Mouse (Mus musculus) adrenal gland, adult 18-20 months (tissue): Measurements from ENCODE around the gene Mrgpre. TPM values are rescaled to one million over a fixed set of nuclear protein-coding genes. Genes with fewer than 3 reads are reported as not detected.

Source experiments
- DNase-seq, 2 experiments: peaks; one replicate each; pipeline ENCODE4 v3.0.0; 2021 to 2022; ENCODE audit warnings: low spot score in 2 of 2
- long read RNA-seq, 2 experiments: library from polyadenylated mRNA; stranded (forward); transcript quantifications; one replicate each; pipeline ENCODE4 v2.0.0; 2021
- total RNA-seq, 2 experiments: library from RNA; stranded (reverse); gene quantifications; 1 replicate in 1 of 2; 2 replicates in 1 of 2; pipeline ENCODE4 v1.2.3; 2021

Mrgpre gene
- 1 to 10 TPM; 2.3 to 2.9 TPM for total RNA-seq
- long read RNA-seq, experiment 1, partial matches to known transcripts = 0 of 4 reads
- long read RNA-seq, experiment 1, other reads (novel, unspliced or antisense) = 0 of 4 reads
- long read RNA-seq, experiment 2, partial matches to known transcripts = 0 of 2 reads
- long read RNA-seq, experiment 2, other reads (novel, unspliced or antisense) = 1 of 2 reads

DNA sequence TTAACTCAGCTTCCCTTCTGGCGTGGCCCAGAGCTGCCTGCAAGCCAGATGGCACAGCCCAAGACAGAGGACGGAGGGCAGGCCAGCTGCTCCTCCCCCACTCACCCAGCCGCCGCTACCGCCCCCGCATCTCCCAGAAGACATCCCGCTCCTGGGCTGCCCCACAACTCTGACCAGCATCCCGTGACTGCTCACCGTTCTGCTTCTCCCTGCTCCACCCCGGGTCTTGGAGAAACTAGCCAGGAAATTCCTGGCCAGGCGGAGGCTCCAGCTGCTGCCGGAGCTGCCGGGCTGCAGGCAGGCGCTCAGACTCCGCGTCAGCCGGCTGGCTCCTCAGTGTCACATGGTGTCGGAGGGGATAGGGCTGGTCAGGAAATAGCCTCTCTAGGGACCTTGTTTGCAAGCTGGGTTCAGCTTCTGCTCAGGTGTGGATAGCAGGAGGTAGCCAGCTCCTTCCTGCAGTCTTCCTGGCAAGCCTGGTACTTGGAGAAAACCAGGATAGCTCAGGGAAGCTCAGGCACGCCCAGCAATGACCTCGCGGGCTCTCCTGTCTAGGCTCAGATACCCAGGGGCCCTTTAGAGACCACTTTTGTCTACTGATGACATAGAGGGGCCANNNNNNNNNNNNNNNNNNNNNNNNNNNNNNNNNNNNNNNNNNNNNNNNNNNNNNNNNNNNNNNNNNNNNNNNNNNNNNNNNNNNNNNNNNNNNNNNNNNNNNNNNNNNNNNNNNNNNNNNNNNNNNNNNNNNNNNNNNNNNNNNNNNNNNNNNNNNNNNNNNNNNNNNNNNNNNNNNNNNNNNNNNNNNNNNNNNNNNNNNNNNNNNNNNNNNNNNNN is at the start of gene Mrgpre:
Gene Mrgpre, minus strand, starts transcription at position 505 of the 834 bp plus-strand sequence.
- peak; percentile 53 to 67 for DNase-seq

DNA sequence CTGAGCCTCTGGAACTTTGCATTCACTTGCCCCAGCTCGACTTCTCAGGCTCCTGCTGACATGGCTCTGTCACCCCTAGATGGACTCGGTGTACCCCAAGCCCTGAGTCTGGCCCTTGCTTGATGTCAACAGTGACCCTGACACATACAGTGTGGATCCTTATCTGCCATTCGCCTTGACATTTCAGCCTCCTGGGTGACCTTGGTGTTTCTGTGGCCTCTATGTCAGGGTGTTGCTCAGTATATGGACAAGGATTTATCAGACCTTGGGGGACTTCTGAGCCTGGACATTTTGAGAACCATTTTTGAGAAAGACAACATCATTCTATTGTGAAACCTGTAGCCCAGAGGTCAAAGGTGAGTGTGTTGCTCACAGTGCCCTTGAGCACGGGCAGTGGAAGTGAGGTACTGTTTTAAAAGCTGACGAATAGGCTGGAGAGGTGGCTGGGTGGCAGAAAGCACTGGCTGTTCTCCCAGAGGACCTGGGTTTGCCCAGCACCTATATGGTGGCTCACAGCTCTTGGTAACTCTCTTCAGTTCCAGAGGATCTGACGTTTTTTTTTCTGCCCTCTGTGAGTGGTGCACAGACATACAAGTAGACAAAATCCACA is 49.4 kb upstream of the Mrgpre start:
- peak in 1 of 2 experiments; percentile 55 for DNase-seq

DNA sequence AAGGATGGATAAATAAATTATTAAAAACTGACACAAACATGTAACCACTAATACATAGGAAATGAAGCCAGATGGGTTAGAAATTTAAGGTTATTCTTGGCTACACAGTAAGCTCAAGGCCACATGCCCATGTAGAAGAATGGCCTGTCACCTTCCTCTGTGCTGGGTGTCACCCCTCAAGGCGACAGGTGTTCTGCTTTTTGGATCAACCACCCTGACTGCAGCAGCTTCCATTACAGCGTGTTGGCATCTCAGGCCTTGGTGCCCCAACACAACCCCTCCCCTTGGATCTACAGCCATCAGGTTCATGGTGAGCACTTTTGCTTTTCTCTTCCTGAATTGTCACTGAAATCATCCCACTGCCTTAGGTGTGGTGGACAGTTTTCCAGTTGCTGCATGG is 48.3 kb upstream of the Mrgpre start:
- no peak for DNase-seq

DNA sequence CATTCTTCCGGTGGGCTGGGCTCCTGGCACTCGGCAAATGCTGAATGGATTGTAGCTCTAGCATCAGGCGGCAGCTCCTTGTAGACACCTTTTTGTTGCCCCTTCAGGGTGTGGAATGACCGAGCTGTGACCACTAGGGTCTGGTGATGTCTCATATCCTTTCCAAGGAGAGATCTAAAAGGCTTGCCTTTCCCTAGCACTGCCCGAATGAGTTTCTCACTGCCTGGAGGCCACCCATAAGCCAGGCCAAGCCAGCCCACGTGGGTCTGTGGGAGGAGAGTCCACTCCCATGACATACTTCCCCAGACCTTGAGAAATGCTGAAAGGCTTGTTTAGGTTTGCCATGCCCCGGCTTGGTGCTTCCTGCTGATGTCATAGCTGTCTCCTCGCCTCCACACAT is 47.9 kb upstream of the Mrgpre start:
- peak; percentile 63 to 77 for DNase-seq

DNA sequence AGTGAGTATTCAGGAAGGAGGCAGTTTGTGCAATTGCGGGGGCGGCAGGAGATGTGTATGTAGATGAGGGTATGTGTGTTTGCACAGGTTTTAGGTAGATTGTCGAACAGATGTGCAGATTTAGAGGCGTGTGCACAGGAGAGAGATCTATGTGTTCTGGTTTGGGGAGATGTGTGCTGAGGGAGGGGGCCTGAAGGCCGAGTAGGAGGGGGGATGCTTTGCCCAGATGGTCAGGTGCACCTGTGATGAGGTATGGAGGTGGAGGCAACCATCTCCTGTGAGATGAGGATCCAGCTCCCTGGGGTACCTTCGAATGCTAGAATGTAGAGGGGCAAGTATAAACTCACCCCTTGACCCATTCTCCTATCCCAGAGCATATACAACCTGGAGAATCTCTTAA is 46.1 kb upstream of the Mrgpre start:
- no peak for DNase-seq

DNA sequence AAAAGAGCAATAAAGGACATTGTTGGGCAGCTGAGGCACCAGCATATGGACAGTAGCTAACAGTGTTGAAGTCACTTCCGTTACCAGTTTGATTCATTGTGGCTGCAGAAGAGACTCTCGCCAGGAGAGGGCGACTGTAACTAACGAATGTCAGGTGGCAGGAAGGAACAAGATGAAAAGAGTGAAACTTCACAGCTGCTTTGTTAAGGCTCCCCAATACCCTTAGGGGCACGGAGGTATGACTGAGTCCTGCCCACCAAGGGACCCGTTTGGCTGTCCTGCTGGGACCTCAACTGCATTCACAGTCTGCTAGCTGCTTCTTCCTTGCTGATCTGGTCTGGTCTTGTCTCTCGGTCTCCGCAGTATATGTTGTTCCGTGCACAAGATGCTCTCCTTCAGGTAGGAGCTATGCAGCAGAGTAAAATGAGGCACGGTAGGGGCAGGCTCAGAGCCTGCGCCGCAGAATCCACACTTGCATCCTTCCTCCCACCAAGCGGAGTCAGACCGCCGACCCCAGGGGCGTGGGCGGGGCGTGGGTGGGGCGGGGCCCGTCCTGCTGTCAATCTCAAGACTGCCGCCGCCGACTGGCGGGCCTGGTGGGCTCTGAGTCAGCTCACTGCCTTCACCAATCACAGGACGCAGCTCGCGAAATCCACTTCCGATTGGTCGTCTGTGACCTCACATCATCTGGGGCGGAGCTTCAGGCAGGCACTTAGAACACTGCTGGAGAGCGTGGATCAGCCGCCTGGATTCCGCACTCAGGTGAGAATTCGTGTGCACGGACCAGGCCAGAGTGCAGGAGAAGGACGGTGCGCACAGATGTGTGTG is 45.4 kb upstream of the Mrgpre start:
- peak; percentile 87 to 88 for DNase-seq

DNA sequence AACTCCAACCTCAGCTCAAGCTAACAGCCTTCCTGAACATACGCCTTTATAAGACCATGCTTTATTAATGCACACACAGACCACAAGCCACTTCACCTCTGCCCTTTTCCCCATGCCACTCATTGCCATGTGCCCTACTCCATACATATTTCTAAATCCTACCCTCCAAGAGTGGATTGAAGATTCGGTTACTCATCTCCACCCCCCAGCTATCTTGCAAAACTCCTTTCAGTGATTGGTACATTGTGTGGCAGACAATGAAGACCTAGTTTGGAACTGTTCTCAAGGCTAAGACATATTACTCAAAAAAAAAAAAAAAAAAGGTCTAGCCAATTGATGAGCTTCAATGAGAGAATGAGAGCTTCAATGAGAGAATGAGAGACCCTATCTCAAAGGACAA is 42.7 kb upstream of the Mrgpre start:
- no peak for DNase-seq

DNA sequence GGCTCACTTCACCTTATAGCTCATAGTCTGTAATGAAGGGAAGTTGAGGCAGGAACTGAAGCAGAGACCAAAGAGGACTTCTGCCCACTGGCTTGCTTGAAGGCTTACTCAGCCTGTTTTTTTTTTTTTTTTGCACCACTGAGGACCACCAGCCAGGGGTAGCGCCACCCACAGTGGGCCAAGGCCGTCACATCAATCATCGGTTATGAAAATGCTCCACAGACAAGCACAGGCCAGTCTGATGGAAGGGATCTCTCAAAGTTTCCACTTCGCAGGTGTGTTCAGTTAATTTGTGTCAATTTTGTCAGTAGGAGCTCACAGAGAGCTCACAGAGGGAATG is 38.9 kb upstream of the Mrgpre start:
- no peak for DNase-seq

DNA sequence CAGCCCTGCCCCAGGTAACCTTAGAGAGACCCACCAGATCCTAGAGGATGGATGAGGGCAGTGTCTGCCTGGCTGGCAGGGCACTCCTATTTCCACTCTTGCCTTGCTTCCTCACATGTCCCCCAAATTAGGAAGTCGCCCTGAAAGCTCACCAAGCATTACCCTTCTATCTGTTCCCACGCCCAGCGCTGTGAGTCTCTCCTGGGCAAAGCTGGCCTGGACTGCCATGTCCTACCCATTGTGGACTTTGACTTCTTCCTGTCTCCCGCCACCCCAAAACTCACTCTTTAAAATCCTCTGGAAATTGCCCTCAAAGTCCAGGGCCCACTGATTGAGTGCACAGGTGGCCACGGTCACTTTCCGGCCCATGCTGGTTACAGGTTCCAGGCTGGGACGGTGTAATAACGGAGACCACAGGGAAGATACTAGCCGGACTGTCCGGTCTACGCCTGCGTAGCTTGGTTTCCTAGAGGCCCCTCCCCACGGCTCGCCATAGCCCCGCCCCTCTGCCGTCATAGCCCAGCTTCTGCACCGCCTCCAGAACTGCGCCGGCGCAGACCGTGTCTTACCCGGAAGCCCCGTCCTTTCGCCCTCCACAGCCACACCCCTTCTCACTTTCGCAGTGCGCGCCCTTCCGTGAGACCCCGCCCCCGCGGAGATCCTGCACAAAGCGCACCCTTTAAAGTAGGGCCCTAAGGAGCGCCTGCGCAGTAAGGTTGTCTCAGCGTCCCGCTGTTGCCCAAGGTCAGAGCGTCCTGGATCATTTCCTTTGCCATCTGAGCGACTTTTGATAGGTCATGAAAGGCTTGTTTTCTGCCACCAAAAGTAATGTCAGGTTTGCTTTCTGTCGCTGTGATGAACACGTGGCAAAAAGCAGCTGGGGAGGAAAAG is 38.3 kb upstream of the Mrgpre start, which contains the start of the genes Nadsyn1 and Dhcr7:
Gene Nadsyn1, minus strand, starts transcription at position 475 of the 891 bp plus-strand sequence.
Gene Dhcr7, plus strand, starts transcription at position 771 of the 891 bp plus-strand sequence.
- peak; percentile 98 for DNase-seq

DNA sequence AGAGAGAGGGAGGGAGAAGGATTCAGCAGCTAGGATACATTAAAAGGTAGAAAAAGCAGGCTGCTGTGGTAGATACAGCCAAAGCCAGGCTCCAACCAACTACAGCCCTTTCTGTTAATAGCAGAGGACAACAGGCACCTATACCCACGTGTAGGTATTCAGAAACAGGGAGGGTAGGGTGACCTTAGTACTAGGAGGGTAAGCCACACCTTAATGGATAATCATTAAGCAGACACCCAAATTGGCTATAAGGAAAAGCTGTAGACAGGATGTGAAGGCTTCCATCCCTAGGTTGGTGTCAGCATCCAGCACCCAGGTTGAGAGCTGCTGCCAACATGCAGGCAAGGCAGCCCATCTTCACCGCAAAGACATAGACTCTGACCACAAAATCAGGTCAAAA is 36.9 kb upstream of the Mrgpre start:
- no peak for DNase-seq

DNA sequence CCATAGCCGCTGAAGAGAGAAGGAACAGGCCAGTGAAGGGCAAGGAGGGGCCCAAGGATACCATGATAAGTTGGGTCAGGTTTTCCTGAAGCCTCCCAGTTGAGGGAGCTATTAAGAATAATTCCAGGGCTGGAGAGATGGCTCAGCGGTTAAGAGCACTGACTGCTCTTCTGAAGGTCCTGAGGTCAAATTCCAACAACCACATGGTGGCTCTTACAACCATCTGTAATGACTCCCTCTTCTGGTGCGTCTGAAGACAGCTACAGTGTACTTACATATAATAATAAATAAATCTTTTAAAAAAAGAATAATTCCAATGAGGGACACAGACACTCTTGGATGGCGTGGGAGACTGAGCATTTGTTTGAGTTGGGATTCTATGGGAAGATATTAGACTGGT is 34.9 kb upstream of the Mrgpre start:
- DNase-seq = no peak

DNA sequence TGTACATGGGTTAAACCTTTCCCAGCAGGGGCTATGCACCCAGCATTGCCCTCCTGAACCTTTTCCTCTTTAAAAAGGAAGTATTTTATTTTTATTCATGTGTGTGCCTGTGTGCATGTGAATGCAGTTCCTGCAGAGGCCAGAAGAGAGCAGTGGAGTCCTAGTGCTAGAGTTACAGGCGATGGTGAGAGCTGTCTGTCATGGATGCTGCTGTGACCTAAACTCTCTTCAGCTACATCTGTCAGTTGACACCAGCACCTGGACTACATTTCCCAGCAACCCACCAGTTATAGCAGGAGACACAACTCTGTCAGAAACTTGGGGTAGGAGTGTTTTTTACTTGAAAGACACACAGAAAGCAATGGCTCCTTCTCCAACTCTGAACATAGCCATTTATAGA is 24.6 kb upstream of the Mrgpre start:
- no peak for DNase-seq

DNA sequence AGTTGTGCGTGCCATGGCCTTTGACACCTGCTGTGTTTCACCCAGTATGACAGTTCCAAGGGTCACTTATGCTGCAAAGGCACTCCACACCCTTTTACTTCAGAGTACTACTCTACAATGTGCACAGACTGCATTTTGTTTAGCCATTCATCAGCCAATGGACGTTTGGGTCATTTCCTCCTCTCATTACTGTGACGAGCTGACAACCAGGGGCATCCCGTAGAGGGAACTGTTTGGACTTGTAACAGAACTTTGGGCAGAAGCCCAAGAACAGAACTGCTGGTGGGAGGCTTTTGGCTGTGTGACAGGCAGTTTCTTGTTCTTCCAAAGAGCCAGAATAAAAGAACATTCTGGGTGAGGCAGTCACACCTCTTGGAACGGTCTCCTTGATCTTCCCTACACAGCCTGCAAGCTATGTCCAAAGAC is 20.9 kb upstream of the Mrgpre start:
- DNase-seq = no peak

DNA sequence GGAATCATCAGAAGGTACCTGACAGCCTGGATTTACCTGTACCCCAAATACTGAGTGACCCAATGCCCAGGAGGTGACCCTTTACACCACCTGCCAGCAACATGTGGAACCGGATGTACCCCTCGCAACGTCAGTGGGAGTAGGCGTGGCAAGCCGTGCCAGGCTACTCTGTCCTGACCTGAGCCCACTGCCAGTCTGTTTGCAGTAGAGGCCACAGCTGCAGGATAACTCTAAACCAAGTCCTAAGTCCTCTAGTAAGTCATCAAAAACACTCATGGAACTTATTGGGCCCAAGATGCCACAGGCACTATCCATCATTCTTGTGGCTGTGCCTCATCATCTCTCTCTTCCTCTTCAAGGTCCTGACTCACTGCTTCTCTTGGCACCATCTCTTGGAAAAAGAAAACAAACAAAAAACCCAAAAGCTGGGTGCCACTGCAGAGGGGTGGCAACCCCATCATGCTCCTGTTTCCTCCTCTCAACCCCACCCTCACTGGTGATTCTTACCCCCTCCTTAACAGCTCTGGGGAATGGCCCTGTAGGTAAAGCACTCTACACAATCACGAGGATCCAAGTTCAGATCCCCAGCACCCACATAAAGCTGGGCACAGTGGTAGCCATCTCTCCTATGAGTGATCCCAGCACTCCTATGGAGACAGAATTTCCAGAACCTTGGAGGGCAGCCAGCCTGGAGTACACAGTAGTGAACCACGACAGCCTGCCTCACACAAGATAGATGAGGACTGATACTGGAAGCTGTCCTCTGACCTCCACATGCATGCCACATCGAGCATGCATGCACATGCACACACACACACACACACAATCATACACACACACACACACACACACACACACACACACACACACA is 17.1 kb upstream of the Mrgpre start:
- no peak for DNase-seq

DNA sequence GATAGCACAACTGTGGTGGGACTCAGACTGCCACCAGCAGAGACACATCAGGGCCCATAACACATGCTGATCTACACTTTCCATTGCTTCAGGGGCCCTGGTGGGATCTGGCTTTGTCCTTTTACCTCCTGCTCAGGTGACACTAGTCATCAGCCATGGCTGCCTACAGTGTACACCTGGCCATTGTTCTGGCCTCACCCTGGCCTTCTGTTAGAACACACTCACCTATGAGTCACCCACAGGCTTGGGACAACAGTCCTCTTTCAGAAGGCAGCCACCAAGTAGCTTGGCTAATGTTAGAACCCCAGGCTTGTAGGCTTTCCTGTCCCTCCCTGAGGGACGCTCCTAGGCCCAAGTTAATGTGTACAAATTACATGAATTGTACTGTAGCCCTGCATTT is 16.5 kb upstream of the Mrgpre start:
- DNase-seq = no peak

DNA sequence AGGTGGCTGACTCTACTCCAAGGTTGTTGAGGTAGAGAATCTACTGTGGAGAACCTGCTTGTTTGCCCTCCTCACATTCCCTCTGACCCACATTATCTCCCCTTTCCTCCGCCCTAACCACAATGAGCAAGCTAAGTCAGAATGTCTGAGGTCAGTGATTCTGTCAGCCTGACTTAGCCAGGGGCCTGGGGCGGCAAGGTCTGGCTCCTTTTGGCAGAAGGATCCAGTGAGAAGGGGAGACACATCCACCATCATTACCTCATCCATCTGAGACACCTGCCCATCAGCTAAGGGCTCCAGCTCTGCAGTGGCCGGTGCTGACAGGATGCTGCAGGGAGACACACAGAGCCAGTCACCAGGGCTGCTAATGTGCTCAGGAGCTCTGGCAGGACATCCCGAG is 14.5 kb upstream of the Mrgpre start:
- DNase-seq = no peak

DNA sequence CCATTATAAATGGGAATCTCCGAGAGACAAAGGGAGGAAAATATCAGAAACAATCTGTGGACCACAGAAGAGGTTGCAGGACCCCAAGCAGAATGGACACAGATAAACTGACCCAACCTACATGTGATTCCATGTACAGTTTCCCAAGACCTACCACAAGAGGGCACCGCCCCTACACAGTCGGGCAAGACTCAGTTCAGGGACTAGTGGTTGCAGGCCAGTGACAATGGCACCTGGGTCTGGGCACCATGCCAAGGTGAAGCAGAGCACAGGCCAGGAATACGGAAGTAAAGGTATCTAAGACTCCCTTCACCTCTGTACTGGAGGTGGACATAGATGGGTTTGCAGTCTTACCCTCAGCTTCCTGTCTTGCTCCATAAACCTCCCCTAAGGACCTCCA is 8.8 kb upstream of the Mrgpre start:
- DNase-seq = peak; percentile 46 to 48

DNA sequence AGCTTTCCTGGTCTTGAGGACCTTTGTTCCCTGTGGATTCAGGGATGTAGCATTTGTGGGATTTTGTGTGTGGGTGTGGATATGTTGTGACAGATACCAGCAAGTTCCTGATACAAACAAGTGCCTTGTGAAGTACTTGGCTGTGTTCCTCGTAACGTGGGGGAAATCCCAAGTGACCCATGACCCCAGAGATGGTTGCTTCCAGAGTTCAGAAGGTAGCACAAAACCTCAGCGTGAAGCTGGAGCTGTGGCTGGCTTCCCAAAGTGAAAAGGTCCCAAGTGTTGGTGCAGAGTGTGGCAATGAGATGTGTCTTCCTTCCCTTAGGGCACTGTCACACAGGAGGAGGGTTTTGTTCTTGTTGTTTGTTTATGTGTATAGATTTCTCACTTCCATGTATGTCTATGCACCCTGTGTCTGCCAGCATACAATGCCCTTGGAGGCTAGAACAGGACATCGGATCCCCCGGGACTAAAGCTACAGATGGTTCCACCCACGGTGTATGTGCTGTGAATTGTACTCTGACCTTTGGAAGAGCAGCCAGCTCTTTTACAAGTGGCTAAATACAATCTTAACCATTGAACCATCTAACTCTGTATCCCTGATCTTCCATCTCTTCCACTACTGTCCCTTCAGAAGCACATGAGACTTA is 8.2 kb upstream of the Mrgpre start:
- DNase-seq = no peak
